Mouse (Mus musculus) bone marrow, adult 2 months (tissue): ENCODE results near the gene Nfic.

Source experiments
- CTCF ChIP-seq: fragments of 200-500 bp; IDR thresholded peaks from 2 replicates; pipeline ENCODE4 v1.5.1; 2011; ENCODE audit warnings: low read length, control low read depth; ENCODE audit not compliant: control insufficient read depth, insufficient read depth
- POLR2A ChIP-seq: fragments of 200-500 bp; IDR thresholded peaks from 2 replicates; pipeline ENCODE4 v1.6.1; 2011; ENCODE audit warnings: low read depth, mild to moderate bottlenecking, control low read depth, low read length, borderline replicate concordance; ENCODE audit not compliant: control insufficient read depth

DNA sequence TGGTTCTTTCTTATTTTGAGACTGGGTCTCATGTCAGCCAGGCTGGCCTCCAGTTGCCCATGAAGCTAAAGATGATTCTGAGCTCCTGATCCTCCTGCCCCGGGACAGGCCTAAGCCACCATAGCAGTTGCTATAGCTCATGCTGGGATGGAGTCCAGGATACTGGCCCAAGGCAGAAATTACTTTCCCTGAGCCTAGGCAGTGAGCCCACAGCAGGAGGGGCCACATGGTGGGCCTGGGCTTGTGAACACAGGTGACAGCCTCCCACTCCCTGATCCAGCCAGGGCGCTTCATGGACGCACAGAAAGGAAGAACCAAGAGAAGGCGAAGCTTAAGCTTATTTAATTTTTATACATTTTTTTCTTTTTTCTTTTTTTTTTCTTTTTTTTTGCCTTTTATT lies 59.6 kb downstream of the Nfic start:
- TF ChIP-seq CTCF, result no peak
- no peak for TF ChIP-seq POLR2A
